Mouse (Mus musculus) heart, adult 18-20 months (tissue): ENCODE measurements around the gene Sumo1. TPM values are rescaled to one million over a fixed set of nuclear protein-coding genes. Genes with fewer than 3 reads are reported as not detected.

Experiments
- DNase-seq, 2 experiments: peaks; one replicate each; pipeline ENCODE4 v3.0.0; 2021 to 2022; ENCODE audit warnings: mixed read lengths in 1 of 2
- total RNA-seq, 2 experiments: library from RNA; stranded (reverse); gene quantifications; 2 replicates each; pipeline ENCODE4 v1.2.3; 2021

Sumo1 gene
- total RNA-seq, 2 experiments from 2014 or later = 57.6 to 67.6 TPM

DNA sequence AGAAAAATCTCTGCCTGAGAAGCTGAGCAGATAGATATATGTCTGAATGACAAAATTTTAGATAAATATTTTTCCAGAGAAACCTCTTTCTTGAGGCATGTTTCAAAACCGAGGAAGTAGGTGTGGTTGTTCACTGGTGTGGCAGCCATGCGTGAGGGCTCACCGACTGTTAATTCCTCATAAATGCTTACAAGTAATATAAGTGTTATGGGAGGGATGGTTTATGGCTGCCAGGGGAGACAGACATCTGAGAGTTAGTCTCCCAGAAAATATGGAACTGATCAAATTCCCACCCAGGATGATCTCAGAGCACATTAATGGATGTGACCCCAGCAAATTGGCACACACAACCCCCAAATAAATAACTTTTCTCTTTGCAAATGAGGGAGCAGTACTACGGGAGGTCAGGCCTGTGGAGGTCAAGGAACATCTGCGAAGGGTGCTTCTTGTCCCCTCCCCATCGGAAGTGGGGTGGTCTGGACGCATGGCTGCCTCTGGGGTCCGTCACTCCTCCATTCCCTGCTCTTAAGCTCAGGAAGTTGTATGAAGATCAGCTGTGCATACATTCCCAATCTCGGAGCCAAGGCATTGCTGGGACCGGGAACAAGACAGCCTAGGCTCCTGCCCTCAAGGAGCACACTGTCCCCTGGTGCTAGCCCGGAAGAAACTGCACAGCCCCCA is 75.9 kb downstream of the Sumo1 start:
- DNase-seq = no peak

DNA sequence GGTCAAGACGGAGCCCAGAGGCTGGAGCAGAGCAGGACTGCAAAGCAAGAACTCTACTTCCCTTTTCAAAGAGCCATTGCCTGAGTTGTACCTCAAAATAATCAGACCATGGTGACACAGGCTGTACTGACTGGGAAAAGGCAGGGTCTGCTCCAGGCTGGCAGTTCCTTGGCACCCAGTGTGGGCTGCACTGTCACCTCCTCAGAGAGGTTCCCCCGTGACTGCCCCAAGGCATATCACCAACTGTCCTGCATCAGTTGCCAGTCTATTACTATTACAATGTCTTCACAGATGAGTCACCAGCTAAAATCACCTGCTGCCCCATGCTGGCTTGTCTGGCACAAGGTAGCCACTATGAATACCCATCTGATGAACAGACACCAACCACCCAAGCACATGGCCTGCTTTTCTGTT is 77.0 kb downstream of the Sumo1 start:
- no peak for DNase-seq

DNA sequence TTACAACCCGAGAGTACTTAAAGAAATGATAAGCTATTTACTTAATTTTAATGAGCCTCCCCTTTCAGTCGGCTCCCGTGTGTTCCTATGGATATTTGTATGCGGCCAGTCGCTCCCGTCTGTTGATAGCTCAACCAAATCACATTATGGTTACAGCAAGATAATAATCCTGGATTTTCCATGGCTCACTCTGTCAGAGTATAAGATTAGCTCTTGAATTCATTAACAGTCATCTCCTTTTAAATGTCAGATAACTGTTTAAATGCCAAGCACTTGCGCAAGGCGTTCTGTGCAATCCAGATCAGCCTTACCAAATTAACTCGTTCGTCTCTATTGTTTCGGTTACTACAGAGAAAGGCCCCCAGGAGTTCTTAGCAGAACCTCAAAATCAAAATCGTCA is 77.8 kb downstream of the Sumo1 start:
- DNase-seq = peak; percentile 14 to 26

DNA sequence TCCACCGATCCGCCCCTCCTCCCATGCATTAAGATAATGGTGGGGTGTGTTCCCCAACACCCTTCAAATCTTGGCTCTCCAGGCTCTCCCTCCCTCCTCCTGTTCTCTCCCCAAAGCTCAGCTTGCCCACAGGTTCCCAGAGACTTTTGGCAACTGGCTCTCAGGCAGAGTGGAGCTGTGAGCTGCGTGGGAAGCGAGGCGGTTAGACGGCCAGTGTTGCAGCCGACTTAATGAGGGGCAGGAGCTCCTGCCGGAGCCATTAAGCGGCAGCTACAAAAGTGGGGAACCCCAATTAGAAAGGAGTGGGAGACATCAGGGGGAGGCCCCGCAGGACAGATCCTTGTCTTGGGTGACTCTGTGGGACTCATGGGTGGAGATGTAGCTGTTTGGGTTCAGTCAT is 78.3 kb downstream of the Sumo1 start:
- DNase-seq = peak; percentile 16 to 36

DNA sequence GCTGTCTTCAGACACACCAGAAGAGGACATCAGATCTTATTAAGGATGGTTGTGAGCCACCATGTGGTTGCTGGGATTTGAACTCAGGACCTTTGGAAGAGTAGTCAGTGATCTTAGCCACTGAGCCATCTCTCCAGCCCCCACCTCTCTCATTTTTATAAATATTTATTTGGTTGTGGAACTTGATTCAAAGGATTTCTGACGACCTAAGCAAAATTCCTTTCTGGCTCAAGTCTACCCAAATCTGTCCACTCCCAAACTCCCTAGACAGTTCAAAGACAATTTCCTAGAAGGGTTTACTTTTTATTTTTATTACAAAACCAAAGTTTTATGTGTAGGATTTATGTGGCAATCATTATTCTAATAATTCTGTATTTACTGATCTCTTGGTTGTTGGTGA is 81.4 kb downstream of the Sumo1 start:
- DNase-seq = no peak

DNA sequence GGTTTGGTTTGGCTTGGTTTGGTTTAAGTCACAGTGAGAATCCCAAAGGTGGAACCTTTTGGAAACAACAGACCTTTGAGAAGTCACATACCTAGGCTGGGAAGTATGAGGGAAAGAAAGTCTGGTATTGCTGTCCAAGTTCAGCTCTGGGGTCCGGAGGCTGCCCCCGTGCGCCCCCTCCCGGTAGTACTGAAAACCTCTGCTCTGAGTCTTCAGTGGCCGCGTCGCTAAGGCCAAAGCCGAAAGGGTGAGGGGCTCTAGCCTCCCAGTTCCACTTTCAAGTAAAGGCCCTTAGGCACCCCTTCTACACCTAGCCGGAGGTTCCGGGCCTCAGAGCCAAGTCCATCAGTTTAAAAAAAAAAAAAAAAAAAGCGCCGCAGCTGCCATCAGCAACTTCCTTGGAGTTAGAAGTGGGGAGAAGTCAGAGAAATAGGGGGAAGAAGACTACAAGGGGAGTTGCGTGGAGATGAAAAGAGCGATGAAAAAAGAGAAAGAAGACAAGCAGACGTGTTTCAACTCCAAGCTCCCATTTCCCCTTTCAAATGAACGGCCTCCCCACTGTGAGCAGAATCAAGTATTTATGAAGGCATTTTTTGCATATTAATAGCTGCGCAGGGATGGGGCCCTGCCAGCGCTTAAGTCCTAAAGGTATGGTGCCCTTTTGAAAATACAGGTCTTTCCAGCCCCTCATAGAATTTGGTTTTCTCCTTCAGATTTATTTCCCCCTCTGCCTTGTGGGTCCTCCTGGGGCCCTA is 85.8 kb downstream of the Sumo1 start:
- peak; percentile 56 to 86 for DNase-seq

DNA sequence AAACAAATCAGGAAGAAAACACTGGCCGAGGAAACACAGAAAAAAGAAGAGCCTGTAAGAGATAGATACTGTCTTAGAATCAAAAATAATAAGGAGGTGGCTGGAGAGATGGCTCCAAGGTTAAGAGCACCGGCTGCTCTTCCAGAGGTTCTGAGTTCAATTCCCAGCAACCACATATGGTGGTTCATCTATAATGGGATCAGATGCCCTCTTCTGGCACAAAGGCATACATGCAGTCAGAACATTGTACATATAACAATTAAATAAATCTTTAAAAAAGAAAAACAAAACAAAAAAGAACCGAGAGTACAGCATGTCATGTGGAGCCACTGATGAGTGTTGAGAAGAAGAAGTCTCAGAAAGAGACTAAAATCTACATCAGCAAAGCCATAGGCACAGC is 89.8 kb downstream of the Sumo1 start:
- DNase-seq = no peak

DNA sequence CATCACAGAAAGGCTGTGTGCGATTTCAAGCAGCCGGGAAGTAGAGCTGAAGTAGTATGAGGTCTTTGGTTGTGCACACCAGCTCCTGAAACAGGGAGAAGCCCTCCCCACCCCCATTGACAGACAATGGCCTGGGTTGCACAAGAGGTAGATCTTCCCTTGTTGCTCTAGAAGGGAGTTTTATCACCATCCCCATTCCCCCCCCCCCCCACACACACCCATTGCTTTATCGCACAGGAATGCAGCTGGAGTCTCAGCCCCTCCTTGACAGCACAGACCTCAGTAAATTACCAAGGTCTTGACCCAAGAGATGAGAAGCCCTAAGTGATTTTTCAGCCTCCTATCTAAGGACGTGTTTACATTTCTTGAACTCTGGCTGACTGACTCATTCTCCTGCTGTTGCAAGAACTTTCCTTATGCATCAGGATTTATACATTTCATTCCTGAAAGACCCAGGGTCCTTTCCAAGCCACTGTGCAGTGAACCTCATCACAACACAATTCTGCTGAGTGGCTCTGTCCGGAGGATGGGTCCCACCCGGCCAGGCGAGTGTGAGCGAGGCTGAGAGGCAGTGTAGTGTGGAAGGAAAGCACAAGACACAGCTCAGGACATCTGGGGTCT is 90.4 kb downstream of the Sumo1 start:
- no peak for DNase-seq

DNA sequence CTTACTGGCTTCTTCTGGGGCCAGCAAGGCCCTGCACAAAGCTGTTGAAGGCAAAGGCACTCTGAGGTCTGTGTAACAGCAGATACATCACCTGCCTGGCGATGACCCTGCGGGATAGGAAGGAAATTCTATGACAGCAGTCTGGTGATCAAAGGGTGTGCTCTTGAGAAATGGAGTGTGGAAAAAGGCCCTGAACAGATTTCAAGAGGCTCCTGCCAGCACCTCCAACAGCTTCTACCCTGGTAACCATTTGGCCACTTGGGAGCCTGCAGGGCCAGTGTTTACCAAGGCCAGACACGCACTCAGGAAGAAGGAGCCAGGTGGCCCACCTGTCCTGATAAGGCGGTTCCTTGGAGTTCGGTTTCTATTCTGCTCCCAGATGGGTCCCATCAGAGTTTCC is 91.3 kb downstream of the Sumo1 start:
- no peak for DNase-seq

DNA sequence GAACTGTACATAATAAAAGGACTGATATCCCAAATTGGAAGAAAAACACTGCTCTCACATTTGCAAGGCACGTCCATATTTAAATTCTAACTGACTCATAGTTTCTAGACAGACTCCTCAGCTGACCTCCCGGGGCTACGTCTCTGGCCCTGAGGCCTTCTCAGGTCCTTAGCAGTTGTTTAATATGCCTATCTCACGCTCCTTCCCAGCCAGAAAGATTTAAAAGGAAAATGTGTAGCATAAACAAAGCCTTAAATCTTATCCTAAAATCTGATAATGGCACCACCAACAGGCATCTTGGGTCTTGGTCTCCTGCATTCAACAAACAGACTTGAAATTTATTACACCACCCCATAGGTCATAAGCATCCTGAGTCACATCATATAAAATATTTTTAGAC is 91.9 kb downstream of the Sumo1 start:
- DNase-seq = no peak

DNA sequence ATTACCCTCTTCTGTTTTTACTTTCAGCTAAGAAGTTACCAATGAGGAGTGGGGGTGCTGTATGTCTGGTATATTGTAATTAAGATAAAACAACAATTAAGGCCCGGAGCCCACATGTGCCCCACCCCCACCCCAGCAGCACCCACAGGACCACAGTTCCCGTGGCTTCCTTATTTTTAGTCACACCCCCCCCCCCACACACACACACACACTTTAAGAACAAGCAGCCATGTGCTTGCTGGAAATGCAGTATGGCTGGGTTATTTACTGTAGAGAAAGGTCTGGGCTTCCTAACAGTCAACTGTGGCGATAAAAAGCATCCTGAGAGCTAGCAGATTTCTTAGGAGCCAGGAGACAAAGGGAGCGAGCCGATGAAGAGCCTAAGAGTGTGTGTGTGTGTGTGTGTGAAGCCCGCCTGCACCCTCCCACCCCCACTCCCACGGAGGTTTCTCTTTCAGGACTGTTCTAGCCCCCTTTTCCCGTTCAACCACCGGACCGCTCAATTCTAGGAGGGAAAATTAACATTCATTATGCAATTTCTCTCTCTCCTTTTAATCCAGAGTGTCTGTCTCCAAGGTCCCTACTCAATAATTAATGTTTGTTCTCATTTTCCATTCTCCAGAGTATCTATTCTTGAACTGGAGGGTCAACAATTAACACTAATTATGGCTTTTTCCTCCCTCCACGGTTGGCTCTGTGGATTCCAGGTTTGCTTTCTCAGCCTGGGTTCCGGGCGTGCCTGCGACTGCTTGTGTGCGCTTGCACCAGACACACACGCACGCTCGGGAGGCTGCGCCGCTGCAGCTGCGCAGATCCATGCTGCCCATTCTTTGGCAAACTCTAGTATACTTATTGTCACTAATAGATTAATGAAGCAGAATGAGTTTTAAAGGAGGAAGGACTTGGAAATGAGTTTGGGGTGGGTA is 96.1 kb downstream of the Sumo1 start:
- DNase-seq = no peak

DNA sequence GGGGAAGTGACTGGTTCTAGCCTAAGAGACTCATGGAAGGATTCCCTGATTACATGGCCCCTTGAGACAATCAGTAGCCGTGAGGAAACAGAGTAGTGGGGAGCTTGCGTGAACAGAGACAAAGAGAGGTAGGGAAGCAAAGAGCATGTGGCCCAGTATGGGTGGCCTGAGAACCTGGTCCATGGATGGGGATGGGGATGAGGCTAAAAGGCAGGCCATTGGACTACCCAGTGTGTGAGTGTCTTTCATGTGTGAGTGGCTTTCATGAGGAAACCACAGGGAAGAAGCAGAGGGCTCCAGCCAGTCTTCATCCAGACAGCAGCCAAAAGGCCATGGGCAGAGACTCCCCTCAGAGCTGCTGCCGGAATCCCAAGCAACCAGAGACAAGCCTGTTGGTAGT is 96.8 kb downstream of the Sumo1 start:
- DNase-seq = no peak

DNA sequence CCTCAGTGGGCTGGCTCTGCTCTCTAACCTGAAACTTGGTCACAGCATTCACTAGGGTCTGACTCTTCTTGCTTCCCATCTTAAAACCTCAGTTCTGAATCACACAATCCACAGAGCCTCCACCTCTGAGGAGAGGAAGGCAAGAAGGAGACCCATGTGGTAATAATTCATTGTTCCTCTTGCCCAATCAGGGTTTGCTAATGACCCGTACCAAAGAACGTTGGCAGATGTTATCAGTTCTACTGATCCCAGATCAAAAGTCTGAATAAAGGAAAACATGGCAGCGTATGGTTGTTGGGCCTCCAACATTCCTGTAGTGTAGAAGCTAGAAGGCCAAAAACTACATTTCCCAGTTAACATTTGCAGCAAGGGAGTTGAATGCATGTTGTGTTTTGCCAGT is 99.1 kb downstream of the Sumo1 start:
- no peak for DNase-seq

DNA sequence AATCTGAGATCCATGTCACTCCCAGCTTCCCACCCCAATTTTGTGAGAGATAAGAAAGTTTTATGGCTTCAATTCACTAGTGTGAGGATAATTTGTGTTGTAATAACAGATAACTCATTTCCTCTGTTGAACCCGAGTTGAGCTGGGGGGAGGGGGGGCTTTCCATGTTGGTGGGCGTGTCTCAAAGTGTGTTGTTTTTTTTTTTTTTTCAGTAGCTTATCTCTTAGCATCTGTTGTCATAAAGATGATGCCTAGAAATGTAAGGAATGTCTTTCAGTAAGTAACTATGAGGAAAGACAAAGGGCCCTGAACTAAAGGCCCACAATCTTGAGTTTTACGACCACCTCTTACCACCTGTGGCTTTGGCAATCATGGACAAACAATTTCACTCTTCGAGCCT is 99.9 kb downstream of the Sumo1 start:
- no peak for DNase-seq

DNA sequence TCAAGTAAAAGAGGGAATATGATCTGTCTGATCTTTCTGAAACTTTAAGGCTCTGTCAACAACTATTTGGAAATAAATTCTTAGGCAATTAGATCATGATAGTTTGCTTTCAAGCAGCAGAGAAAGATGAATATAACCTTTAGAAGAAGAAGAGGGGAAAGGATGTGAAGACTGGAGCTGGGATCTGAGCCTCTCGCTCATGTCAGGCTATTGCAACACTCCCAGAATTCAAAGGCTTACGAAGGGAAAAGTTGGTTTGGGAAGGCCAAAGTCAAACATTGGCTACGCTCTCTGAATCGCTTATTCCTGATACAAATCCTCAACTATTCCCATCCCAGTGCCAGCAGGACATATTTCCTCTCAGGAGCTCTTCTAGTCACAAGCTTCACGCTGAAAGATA is 101.3 kb downstream of the Sumo1 start:
- peak in 1 of 2 experiments; percentile 10 for DNase-seq

DNA sequence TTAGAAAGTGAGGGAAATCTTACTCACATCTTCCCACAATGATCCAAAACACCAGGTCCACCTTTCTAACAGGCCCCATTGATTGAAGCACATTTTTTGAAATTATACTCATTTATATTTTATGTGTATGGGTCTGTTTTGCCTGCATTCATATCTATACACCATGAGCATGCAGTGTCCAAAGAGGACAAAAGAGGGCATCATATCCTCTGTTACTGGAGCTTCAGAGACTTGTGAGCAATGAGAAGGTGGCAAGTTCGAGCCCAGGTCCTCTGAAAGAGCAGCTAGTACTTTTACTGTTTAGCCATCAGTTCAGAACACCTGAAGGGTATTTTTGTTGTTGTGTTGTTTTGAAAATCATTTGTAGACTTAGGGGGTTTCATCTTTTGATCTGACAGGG is 102.4 kb downstream of the Sumo1 start:
- no peak for DNase-seq

DNA sequence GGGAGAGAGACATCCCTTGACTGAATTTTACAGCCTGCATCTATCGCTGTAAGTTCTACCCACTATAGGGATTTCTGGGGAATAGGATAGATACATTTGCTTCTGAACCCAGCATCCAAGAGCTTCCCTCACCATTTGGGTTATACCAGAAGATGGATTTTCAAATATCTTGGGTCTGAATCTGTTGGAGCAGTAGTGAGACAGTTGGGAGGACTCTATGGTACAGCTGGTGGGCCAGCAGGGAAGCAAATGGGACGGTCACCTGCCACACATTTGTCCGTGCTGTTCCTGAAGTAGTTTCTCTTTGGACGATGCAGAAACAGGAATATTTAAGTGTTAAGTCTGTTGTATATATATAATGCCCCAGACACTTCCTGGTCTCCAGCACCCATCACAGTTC is 103.1 kb downstream of the Sumo1 start:
- no peak for DNase-seq

DNA sequence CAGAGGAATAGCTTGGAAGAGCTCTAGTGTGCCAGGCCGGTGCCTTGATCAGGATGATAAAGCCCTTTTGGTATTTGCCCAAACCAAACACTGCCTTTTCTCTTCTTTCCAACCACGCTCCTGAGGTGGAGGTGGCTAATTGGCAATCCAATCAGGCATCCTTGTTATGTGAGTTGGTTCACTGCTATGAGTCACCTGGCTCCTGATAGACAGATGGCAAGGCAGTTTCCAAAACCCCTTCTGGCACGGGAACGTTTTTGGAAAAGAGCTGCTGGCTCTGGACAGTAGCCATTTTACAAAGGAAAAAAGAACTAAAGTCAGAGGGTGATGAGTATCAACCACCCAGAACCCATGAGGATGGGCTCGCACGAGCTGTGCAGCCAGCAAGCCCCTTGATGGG is 103.7 kb downstream of the Sumo1 start:
- no peak for DNase-seq

DNA sequence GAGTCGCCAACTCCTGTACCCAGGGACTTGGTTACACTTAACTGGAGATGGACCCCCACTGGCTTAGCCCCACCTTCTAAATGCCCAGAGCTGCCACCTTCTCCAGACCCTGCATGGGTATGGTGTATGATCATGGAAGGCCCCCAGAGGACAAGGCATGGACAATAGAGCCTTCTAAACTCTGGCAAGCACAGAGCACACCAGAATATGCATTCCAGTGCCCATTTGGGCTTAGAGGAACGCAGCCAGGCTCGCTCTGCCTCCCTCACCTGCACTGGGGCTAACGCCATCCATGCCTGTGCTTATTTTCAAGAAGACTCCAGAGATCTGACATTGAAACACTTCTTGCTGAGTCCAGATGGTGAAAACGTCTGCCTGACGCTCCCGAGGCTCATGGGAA is 104.4 kb downstream of the Sumo1 start:
- DNase-seq = no peak

DNA sequence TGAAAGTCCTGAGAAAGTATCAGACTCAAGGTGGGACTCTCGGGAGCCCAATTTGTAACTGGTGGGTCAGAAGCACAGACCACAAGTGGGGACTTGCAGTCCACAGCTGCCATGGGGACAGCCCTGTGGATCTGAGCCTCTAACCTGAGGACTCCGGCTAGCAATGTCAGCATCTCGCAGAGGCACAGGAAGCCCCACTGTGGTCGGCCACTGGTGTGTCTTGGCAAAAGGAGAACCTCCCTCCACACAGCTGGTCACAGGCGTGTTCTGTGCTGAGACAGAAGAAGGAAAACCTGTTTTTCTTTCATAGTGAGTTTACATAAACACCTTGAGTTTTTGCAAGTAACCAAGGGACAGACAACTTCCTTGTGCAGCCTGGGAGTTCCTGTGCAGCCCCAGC is 104.8 kb downstream of the Sumo1 start:
- no peak for DNase-seq

DNA sequence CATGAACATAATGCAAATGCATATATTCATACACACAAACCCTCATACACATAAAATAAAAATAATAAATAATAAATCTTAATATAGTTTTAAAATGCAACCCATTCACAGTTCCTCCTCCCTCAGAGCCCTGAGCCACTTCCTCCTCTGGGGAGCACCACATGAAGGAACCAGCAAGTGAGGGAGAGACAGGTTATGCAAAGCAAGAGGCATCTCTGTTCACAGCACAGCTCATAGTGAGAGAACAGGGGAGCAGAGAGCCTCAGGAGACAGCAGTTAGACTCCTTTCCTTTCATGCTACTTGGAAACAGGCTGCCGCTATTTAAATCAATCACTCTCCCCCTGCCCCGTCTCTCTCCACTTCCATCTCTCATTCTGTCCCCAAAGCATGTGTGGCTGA is 107.1 kb downstream of the Sumo1 start:
- no peak for DNase-seq

DNA sequence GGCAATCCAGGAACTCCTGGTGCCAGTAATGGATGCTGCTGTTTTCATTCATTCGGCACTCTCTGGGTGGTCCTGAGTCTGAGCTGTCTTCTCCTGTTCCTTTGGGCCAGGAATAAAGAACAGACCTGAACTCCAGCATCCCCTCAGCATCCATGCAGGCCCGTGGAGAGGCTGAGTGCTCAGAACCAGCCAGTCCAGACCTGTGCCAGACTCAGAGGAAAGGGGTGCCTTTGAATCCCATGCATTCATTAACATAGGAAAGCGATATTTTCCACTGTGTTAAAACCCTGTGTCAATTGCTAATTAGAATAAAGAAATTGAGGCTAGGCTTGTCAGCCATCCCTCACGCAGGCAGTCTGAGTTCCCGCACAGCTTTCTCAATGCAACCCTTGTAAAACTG is 116.9 kb downstream of the Sumo1 start:
- DNase-seq = no peak

DNA sequence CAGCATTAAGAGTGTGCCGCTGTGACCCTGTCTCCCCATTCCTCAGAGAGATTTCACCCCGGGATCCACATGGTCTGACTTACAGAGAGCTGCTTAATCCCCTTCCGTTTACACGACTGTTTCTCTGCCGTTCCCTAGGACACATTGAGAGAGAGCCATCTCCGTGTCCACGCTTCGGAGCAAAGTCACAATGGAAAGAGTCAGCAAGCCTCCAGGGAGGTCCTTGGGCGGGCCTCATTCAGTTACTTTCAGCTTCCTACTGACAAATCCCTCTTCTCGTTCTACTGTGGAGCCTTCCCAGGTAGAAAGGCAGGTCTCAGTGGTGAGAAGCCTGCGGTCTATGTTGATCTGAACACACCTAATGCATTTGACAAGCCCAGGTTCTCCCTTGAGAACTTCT is 119.6 kb downstream of the Sumo1 start:
- DNase-seq = peak; percentile 10 to 15
